Mouse (Mus musculus): ENCODE results near the gene Thrb.

DNA sequence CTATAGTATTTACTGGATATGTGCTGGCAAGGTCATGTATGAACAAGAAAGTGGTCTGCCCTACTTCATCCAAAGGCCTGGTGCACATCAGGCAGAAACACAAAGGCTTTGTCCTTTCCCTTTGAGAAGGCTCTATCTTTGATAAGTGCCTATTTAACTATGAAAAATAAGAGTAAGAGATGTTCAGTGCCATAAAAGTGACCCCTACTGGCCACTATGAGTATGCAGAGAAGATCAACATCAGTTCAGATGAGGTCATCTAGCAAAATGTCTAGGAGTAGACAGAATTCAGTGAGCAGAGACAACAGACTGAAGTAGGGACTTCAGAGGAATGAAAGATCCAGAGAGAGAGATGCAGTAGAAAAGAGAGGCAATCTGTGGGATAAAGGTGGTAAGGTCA, 362.3 kb downstream of the Thrb start:
- TF ChIP-seq CTCF (IDR thresholded peaks at IDR 0.05; ENCODE audit: low read depth): peak; percentile 13; the same call in 1 of the 2 replicates
- no peak for TF ChIP-seq EP300 (IDR thresholded peaks at IDR 0.05; ENCODE audit: low read depth)

Measured in liver, embryonic 14.5 days (tissue).